Mouse (Mus musculus) CH12.LX (cell line): ENCODE results near the gene BC004004. TPM values are rescaled to one million over a fixed set of nuclear protein-coding genes. Genes with fewer than 3 reads are reported as not detected.

Source experiments
- DNase-seq: peaks from one replicate; pipeline ENCODE4 v3.0.0-alpha.2; 2013; ENCODE audit errors: extremely low read depth
- H3K27ac ChIP-seq: 2 replicates; pipeline ENCODE4 v1.5.1; 2012; ENCODE audit warnings: low read depth, mild to moderate bottlenecking, control low read depth, moderate library complexity; ENCODE audit not compliant: insufficient read depth
- H3K27me3 ChIP-seq: replicated peaks from 2 replicates; pipeline ENCODE3; 2012; ENCODE audit warnings: inconsistent platforms
- H3K36me3 ChIP-seq, 2 experiments: replicated peaks in 1 of 2; 2 replicates each; pipeline versions ENCODE3 to v1.6.1; 2012; ENCODE audit warnings: inconsistent platforms in 1 of 2, low read length in 1 of 2, mild to moderate bottlenecking in 1 of 2, mixed read lengths in 1 of 2, moderate library complexity in 1 of 2; ENCODE audit not compliant: control insufficient read depth in 1 of 2, insufficient read depth in 1 of 2
- H3K4me1 ChIP-seq, 2 experiments: 2 replicates each; pipeline ENCODE4 v1.6.1; 2012; ENCODE audit warnings: inconsistent platforms in 1 of 2, moderate library complexity in 1 of 2; ENCODE audit not compliant: insufficient read depth in 2 of 2, control insufficient read depth in 1 of 2
- H3K4me2 ChIP-seq: 2 replicates; pipeline ENCODE4 v1.6.1; 2012; ENCODE audit warnings: low read depth, mild to moderate bottlenecking, control low read depth; ENCODE audit not compliant: poor library complexity, insufficient read depth, severe bottlenecking
- H3K4me3 ChIP-seq, 3 experiments: fragments of 150-350 bp in 1 of 3; sonication (generic) in 1 of 3; replicated peaks in 1 of 3; 2 replicates each; pipeline versions ENCODE3 to v1.5.1; 2011 to 2012; ENCODE audit warnings: low read depth in 2 of 3, low read length in 2 of 3, mild to moderate bottlenecking in 2 of 3, moderate library complexity in 2 of 3, control low read depth in 1 of 3, improper control_type of control experiment in 1 of 3, inconsistent platforms in 1 of 3, mixed read lengths in 1 of 3; ENCODE audit not compliant: poor library complexity in 1 of 3
- H3K79me2 ChIP-seq: replicated peaks from 2 replicates; pipeline ENCODE4 v1.6.1; 2012; ENCODE audit warnings: mild to moderate bottlenecking, moderate library complexity; ENCODE audit not compliant: control insufficient read depth, poor library complexity, insufficient read depth, severe bottlenecking; ENCODE audit errors: extremely low read depth
- H3K9ac ChIP-seq: 2 replicates; pipeline ENCODE4 v1.6.1; 2012; ENCODE audit warnings: low read depth, mild to moderate bottlenecking, control low read depth, moderate library complexity; ENCODE audit not compliant: insufficient read depth
- H3K9me3 ChIP-seq: replicated peaks from 2 replicates; pipeline ENCODE3; 2012; ENCODE audit warnings: low read length, inconsistent platforms, mixed read lengths
- CTCF ChIP-seq, 2 experiments: IDR thresholded peaks in 1 of 2; conservative IDR thresholded peaks in 1 of 2; 2 replicates each; pipeline ENCODE4 v1.5.1; 2011 to 2012; ENCODE audit warnings: low read depth in 2 of 2, low read length in 2 of 2, improper control_type of control experiment in 1 of 2, inconsistent platforms in 1 of 2, mild to moderate bottlenecking in 1 of 2, moderate library complexity in 1 of 2
- E2F4 ChIP-seq: IDR thresholded peaks from 2 replicates; pipeline ENCODE4 v1.6.1; 2011; ENCODE audit warnings: low read depth, low read length, improper control_type of control experiment; ENCODE audit not compliant: insufficient replicate concordance
- ELF1 ChIP-seq: IDR thresholded peaks from 2 replicates; pipeline ENCODE4 v1.6.1; 2014; ENCODE audit warnings: low read depth, mild to moderate bottlenecking, inconsistent platforms, low read length, improper control_type of control experiment
- ETS1 ChIP-seq: conservative IDR thresholded peaks from 2 replicates; pipeline ENCODE4 v1.6.1; 2012; ENCODE audit warnings: low read depth, mild to moderate bottlenecking, inconsistent platforms, low read length, improper control_type of control experiment, moderate library complexity
- JUN ChIP-seq: IDR thresholded peaks from 2 replicates; pipeline ENCODE4 v1.6.1; 2011; ENCODE audit warnings: low read depth, mild to moderate bottlenecking, low read length, improper control_type of control experiment, moderate library complexity; ENCODE audit not compliant: insufficient read depth
- KAT2A ChIP-seq: IDR thresholded peaks from 2 replicates; pipeline ENCODE4 v1.6.1; 2012; ENCODE audit warnings: low read length, improper control_type of control experiment, inconsistent platforms; ENCODE audit not compliant: insufficient replicate concordance
- MAX ChIP-seq: IDR thresholded peaks from 2 replicates; pipeline ENCODE4 v1.6.1; 2011; ENCODE audit warnings: low read length, improper control_type of control experiment
- MAZ ChIP-seq: IDR thresholded peaks from 2 replicates; pipeline ENCODE4 v1.6.1; 2012; ENCODE audit warnings: low read depth, mild to moderate bottlenecking, inconsistent platforms, low read length, improper control_type of control experiment, moderate library complexity
- MXI1 ChIP-seq: IDR thresholded peaks from 2 replicates; pipeline ENCODE4 v1.6.1; 2011; ENCODE audit warnings: mild to moderate bottlenecking, low read depth, low read length, improper control_type of control experiment
- MYC ChIP-seq: IDR thresholded peaks from 2 replicates; pipeline ENCODE4 v1.6.1; 2011; ENCODE audit warnings: low read depth, mild to moderate bottlenecking, improper control_type of control experiment, low read length
- NRF1 ChIP-seq: IDR thresholded peaks from 2 replicates; pipeline ENCODE4 v1.6.1; 2014; ENCODE audit warnings: low read depth, mild to moderate bottlenecking, inconsistent platforms, low read length, improper control_type of control experiment, moderate library complexity
- PAX5 ChIP-seq: IDR thresholded peaks from 2 replicates; pipeline ENCODE4 v1.6.1; 2012; ENCODE audit warnings: low read length, inconsistent platforms, mixed read lengths
- POLR2A ChIP-seq: IDR thresholded peaks from 2 replicates; pipeline ENCODE4 v1.6.1; 2011; ENCODE audit warnings: low read depth, mild to moderate bottlenecking, improper control_type of control experiment, low read length
- POLR2AphosphoS2 ChIP-seq: IDR thresholded peaks from 2 replicates; pipeline ENCODE4 v1.6.1; 2011; ENCODE audit warnings: low read depth, low read length, improper control_type of control experiment
- RCOR1 ChIP-seq: conservative IDR thresholded peaks from 2 replicates; pipeline ENCODE4 v1.6.1; 2012; ENCODE audit warnings: low read depth, mild to moderate bottlenecking, inconsistent platforms, low read length, improper control_type of control experiment
- SMC3 ChIP-seq: IDR thresholded peaks from 2 replicates; pipeline ENCODE4 v1.6.1; 2011; ENCODE audit warnings: low read depth, low read length, improper control_type of control experiment
- UBTF ChIP-seq: IDR thresholded peaks from 2 replicates; pipeline ENCODE4 v1.6.1; 2012; ENCODE audit warnings: low read depth, mild to moderate bottlenecking, inconsistent platforms, low read length, improper control_type of control experiment, moderate library complexity
- USF2 ChIP-seq: conservative IDR thresholded peaks from 2 replicates; pipeline ENCODE4 v1.6.1; 2011; ENCODE audit warnings: low read depth, low read length, improper control_type of control experiment
- ZC3H11A ChIP-seq: IDR thresholded peaks from 2 replicates; pipeline ENCODE4 v1.6.1; 2012; ENCODE audit warnings: low read depth, mild to moderate bottlenecking, inconsistent platforms, low read length, improper control_type of control experiment
- ZKSCAN1 ChIP-seq: IDR thresholded peaks from 2 replicates; pipeline ENCODE4 v1.6.1; 2012; ENCODE audit warnings: low read depth, inconsistent platforms, low read length, improper control_type of control experiment, borderline replicate concordance
- ZNF384 ChIP-seq: IDR thresholded peaks from 2 replicates; pipeline ENCODE4 v1.6.1; 2012; ENCODE audit warnings: low read depth, low read length, improper control_type of control experiment, inconsistent platforms
- dilution Hi-C: fragments of 300-500 bp; cut with MboI; formaldehyde crosslinking; loops from 2 replicates; pipeline ENCODE4 v1.14.3; 2020; ENCODE audit warnings: low sequenced_read_pairs; ENCODE audit not compliant: extremely low pct_unique_long_range_greater_than_20kb, extremely low pct_ligation_motif_present
- in situ Hi-C: fragments of 300-500 bp; cut with MboI; formaldehyde crosslinking; loops from 3 replicates; pipeline ENCODE4 v1.14.3; 2019; ENCODE audit warnings: low sequenced_read_pairs, low pct_ligation_motif_present, low pct_unique_long_range_greater_than_20kb, mixed read lengths
- polyA plus RNA-seq: library from polyadenylated mRNA; unstranded; fragments of >175 nt; gene quantifications from 2 replicates; pipeline ENCODE4 v1.2.1, GENCODE M21; 2012; ENCODE audit warnings: low read depth; ENCODE audit not compliant: insufficient read length
- total RNA-seq, 2 experiments: library from RNA; depleted of rRNA; stranded (reverse); fragments of 300-350 nt in 1 of 2; fragments of >200 nt in 1 of 2; gene quantifications; 2 replicates each; pipeline ENCODE4 v1.2.3; 2012 to 2014

BC004004 gene
- total and polyA plus RNA-seq, 3 experiments: 67.9 to 89.1 (median 75.1) TPM

GRCm38 (mm10) chr17:29273156-29273555 is 4.6 kb downstream of the BC004004 start:
- in situ Hi-C loops (no loop called here), dilution Hi-C loops (no loop called here)
- TF ChIP-seq RCOR1 (no peak), PAX5 (no peak), NRF1 (no peak)
- no peaks in the 10 kb centered on the region for H3K9me3 ChIP-seq
- no peak overlapping the region for H3K27ac ChIP-seq
- H3K9ac ChIP-seq: no peak overlapping the region
- H3K4me3 ChIP-seq: no peak overlapping the region
- H3K27me3 ChIP-seq: no peaks in the 10 kb centered on the region
- peaks cover 3 to 38% of the 10 kb centered on the region in 2 experiments; a peak in 2 of 4 replicates for H3K4me1 ChIP-seq
- peaks cover 19% of the 10 kb centered on the region for H3K79me2 ChIP-seq
- DNase-seq: no peak
- H3K36me3 ChIP-seq: peaks cover 4 to 24% of the 10 kb centered on the region in 2 experiments
- H3K4me2 ChIP-seq: no peak overlapping the region

- no peak overlapping the region for H3K9ac ChIP-seq
- no peak overlapping the region for H3K4me2 ChIP-seq
- peaks cover 19% of the 10 kb centered on the region for H3K79me2 ChIP-seq
- no peak for DNase-seq
- H3K4me1 ChIP-seq: peaks cover 3 to 36% of the 10 kb centered on the region in 2 experiments; a peak in 2 of 4 replicates
- no peak for TF ChIP-seq CTCF (conservative IDR thresholded peaks at IDR 0.05 in 1 of 2, IDR thresholded peaks at IDR 0.05 in 1 of 2; ENCODE audit: low read depth in 2 of 2, low read length in 2 of 2)
- TF ChIP-seq POLR2A: no peak
- TF ChIP-seq ELF1: no peak
- TF ChIP-seq E2F4: no peak
- no peak for TF ChIP-seq MYC
- no peak for TF ChIP-seq ZNF384
- no peak for TF ChIP-seq ZC3H11A
- no peak for TF ChIP-seq RCOR1
- TF ChIP-seq KAT2A: no peak
- no peak for TF ChIP-seq ZKSCAN1
- no peak for TF ChIP-seq SMC3
- no peak for TF ChIP-seq MAZ
- no peak for TF ChIP-seq POLR2AphosphoS2
- no peak for TF ChIP-seq UBTF
- no peak for TF ChIP-seq USF2
- TF ChIP-seq ETS1: no peak
- no peak for TF ChIP-seq MAX
- no peak for TF ChIP-seq MXI1
- TF ChIP-seq JUN: no peak
- dilution Hi-C loops (no loop called here), in situ Hi-C loops (no loop called here)
- H3K4me3 ChIP-seq: no peak overlapping the region
- peaks cover 10 to 31% of the 10 kb centered on the region in 2 experiments for H3K36me3 ChIP-seq
- H3K27ac ChIP-seq: no peak overlapping the region
- no peaks in the 10 kb centered on the region for H3K27me3 ChIP-seq
- H3K9me3 ChIP-seq: no peaks in the 10 kb centered on the region
Observed at GRCm38 (mm10) chr17:29273889-29274288, 5.3 kb downstream of the BC004004 start.
